Mouse (Mus musculus) stomach, postnatal 0 days (tissue): ENCODE results near the gene Tubb2a. TPM values are rescaled to one million over a fixed set of nuclear protein-coding genes. Genes with fewer than 3 reads are reported as not detected.
"Not testable (repeated sequence)": the region's sequence is repeated elsewhere in the genome, so short reads cannot be mapped to it uniquely, and the experiment has no call there.

Source experiments
- ATAC-seq: fragments of 200-750 bp; cut with Nextera tagmentation; 2 replicates; pipeline ENCODE4 v1.8.0; 2017; ENCODE audit not compliant: low FRiP score, low TSS enrichment
- DNase-seq: peaks from one replicate; pipeline ENCODE4 v3.0.0-alpha.2; 2016; ENCODE audit warnings: low spot score
- H3K27ac ChIP-seq: fragments of 300-500 bp; sonication (generic); replicated peaks from 2 replicates; pipeline ENCODE4 v1.5.1; 2014; ENCODE audit warnings: mild to moderate bottlenecking, control low read depth
- H3K27me3 ChIP-seq: fragments of 300-500 bp; sonication (generic); 2 replicates; pipeline ENCODE4 v1.6.1; 2014; ENCODE audit warnings: low read length; ENCODE audit not compliant: control insufficient read depth, insufficient read depth
- H3K36me3 ChIP-seq: fragments of 300-500 bp; sonication (generic); 2 replicates; pipeline ENCODE4 v1.6.1; 2014; ENCODE audit warnings: low read length, mixed read lengths; ENCODE audit not compliant: control insufficient read depth, insufficient read depth
- H3K4me1 ChIP-seq: fragments of 300-500 bp; sonication (generic); replicated peaks from 2 replicates; pipeline ENCODE4 v1.6.1; 2014; ENCODE audit warnings: antibody characterized with exemption; ENCODE audit not compliant: control insufficient read depth, insufficient read depth
- H3K4me2 ChIP-seq: fragments of 300-500 bp; sonication (generic); replicated peaks from 2 replicates; pipeline ENCODE4 v1.6.1; 2014; ENCODE audit warnings: low read depth, mild to moderate bottlenecking, control low read depth, moderate library complexity
- H3K4me3 ChIP-seq: fragments of 300-500 bp; sonication (generic); 2 replicates; pipeline ENCODE4 v1.5.1; 2014; ENCODE audit warnings: low read depth, low read length, control low read depth
- H3K9ac ChIP-seq: fragments of 300-500 bp; sonication (generic); 2 replicates; pipeline ENCODE4 v1.6.1; 2014; ENCODE audit warnings: mild to moderate bottlenecking, low read length, control low read depth, mixed read lengths
- H3K9me3 ChIP-seq: fragments of 300-500 bp; sonication (generic); 2 replicates; pipeline ENCODE4 v1.6.1; 2016; ENCODE audit warnings: low read length; ENCODE audit not compliant: control insufficient read depth
- CTCF ChIP-seq: IDR thresholded peaks from 2 replicates; pipeline ENCODE4 v1.5.1; 2016; ENCODE audit warnings: antibody characterized with exemption, low read depth, mild to moderate bottlenecking, moderate library complexity
- EP300 ChIP-seq: optimal IDR thresholded peaks from 2 replicates; pipeline ENCODE3; 2016; ENCODE audit warnings: antibody characterized with exemption
- WGBS: fragments of 180-500 bp; shearing (Covaris S2); extraction: QIAGEN DNeasy Blood & Tissue Kit; methylation state at CpG from one replicate; pipeline ENCODE4 v1.1.7; 2014; 5-methylcytosine and 5-hydroxymethylcytosine counted together
- polyA plus RNA-seq: library from polyadenylated mRNA; unstranded; fragments of >200 nt; fragmentation: Nextera tagmentation; extraction: Ambion mirVana; gene quantifications from 2 replicates; pipeline ENCODE4 v1.2.1, GENCODE M21; 2015

The Tubb2a gene
- polyA plus RNA-seq, 1 experiment from 2014 or later = 196 TPM

GRCm38 (mm10) chr13:34076561-34077491 lies 981 bp downstream of the Tubb2a start:
- DNase-seq (peak; percentile 37), ATAC-seq (no peak)
- H3K36me3 ChIP-seq = no peaks in the 10 kb centered on the region
- no peaks in the 10 kb centered on the region for H3K27me3 ChIP-seq
- peak overlapping the region; percentile 80 for H3K4me3 ChIP-seq
- WGBS = 30% methylated on average over 20 of the region's 20 CpGs
- H3K9me3 ChIP-seq = no peaks in the 10 kb centered on the region
- peaks cover 5% of the 10 kb centered on the region; the same call in 1 of the 2 replicates for H3K4me1 ChIP-seq
- H3K4me2 ChIP-seq = peak overlapping the region; percentile 80
- TF ChIP-seq EP300 (no peak), CTCF (no peak)
- H3K27ac ChIP-seq = peak overlapping the region; percentile 49; the same call in 1 of the 2 replicates
- peak overlapping the region; percentile 86 for H3K9ac ChIP-seq

- H3K9ac ChIP-seq = not testable (repeated sequence)
Measured at GRCm38 (mm10) chr13:34075893-34076292, 1.9 kb downstream of the Tubb2a start.

GRCm38 (mm10) chr13:34074441-34074840 lies 3.4 kb downstream of the Tubb2a start:
- not testable (repeated sequence) for H3K4me1 ChIP-seq, H3K9me3 ChIP-seq, ATAC-seq, H3K36me3 ChIP-seq, DNase-seq, H3K4me3 ChIP-seq, H3K9ac ChIP-seq, H3K4me2 ChIP-seq, H3K27ac ChIP-seq, H3K27me3 ChIP-seq
- 93% methylated on average over 9 of the region's 17 CpGs for WGBS

More at GRCm38 (mm10) chr13:34075893-34076292, 1.9 kb downstream of the Tubb2a start:
- not testable (repeated sequence) for DNase-seq, H3K9me3 ChIP-seq, H3K27ac ChIP-seq, H3K27me3 ChIP-seq, H3K4me2 ChIP-seq, ATAC-seq, H3K36me3 ChIP-seq, H3K4me1 ChIP-seq, H3K4me3 ChIP-seq
- 86% methylated on average over 6 of the region's 6 CpGs for WGBS

GRCm38 (mm10) chr13:34072847-34073246 lies 5.0 kb downstream of the Tubb2a start:
- H3K9ac ChIP-seq = no peak overlapping the region
- H3K27ac ChIP-seq = no peak overlapping the region
- H3K9me3 ChIP-seq = no peaks in the 10 kb centered on the region
- TF ChIP-seq CTCF (no peak), EP300 (no peak)
- no peak overlapping the region for H3K4me2 ChIP-seq
- no peak overlapping the region for H3K4me3 ChIP-seq
- H3K4me1 ChIP-seq = peaks cover 2% of the 10 kb centered on the region; the same call in 1 of the 2 replicates
- 71% methylated on average over 3 of the region's 3 CpGs for WGBS
- no peaks in the 10 kb centered on the region for H3K36me3 ChIP-seq
- no peaks in the 10 kb centered on the region for H3K27me3 ChIP-seq
- no peak for ATAC-seq
- DNase-seq = no peak

- H3K4me2 ChIP-seq = no peak overlapping the region
- H3K36me3 ChIP-seq = no peaks in the 10 kb centered on the region
- H3K27ac ChIP-seq = no peak overlapping the region
- ATAC-seq (no peak), DNase-seq (no peak)
- WGBS = 83% methylated on average over 6 of the region's 6 CpGs
- no peak overlapping the region for H3K4me3 ChIP-seq
- H3K27me3 ChIP-seq = no peaks in the 10 kb centered on the region
- peaks cover under 1% of the 10 kb centered on the region; the same call in 1 of the 2 replicates for H3K4me1 ChIP-seq
- TF ChIP-seq CTCF = no peak
- no peak for TF ChIP-seq EP300
- H3K9ac ChIP-seq = no peak overlapping the region
- H3K9me3 ChIP-seq = no peaks in the 10 kb centered on the region
Measured at GRCm38 (mm10) chr13:34071836-34072235, 6.0 kb downstream of the Tubb2a start.

GRCm38 (mm10) chr13:34070296-34070695 lies 7.5 kb downstream of the Tubb2a start:
- Histone ChIP-seq H3K4me1 (no peaks in the 10 kb centered on the region), H3K9ac (no peak overlapping the region), H3K4me3 (no peak overlapping the region), H3K4me2 (no peak overlapping the region), H3K36me3 (no peaks in the 10 kb centered on the region), H3K27me3 (no peaks in the 10 kb centered on the region), H3K9me3 (no peaks in the 10 kb centered on the region), H3K27ac (no peak overlapping the region)
- DNase-seq (no peak), ATAC-seq (no peak)
- TF ChIP-seq CTCF = no peak
- no peak for TF ChIP-seq EP300
- 43% methylated on average over 4 of the region's 4 CpGs for WGBS
